Mouse (Mus musculus) layer of hippocampus, postnatal 25 days (tissue): ENCODE data around the gene Cpsf6. TPM values are rescaled to one million over a fixed set of nuclear protein-coding genes. Genes with fewer than 3 reads are reported as not detected.

Experiments used
- DNase-seq, 2 experiments: peaks; one replicate each; pipeline ENCODE4 v3.0.0; 2022; ENCODE audit warnings: mixed read lengths in 2 of 2, low spot score in 1 of 2; ENCODE audit errors: extremely low spot score in 1 of 2
- total RNA-seq, 2 experiments: library from RNA; stranded (reverse); gene quantifications; 2 replicates each; pipeline ENCODE4 v1.2.3; 2021

Gene Cpsf6
- 100 to 1,000 TPM; 103 to 115 TPM for total RNA-seq

- no peak for DNase-seq
Observed at GRCm38 (mm10) chr10:117379908-117380307, at the start of gene Cpsf6. Cpsf6 (minus strand) TSS chr10:117380015.

GRCm38 (mm10) chr10:117426615-117426969 lies 46.8 kb upstream of the Cpsf6 start:
- DNase-seq, result no peak

GRCm38 (mm10) chr10:117425907-117426614 lies 46.2 kb upstream of the Cpsf6 start:
- DNase-seq, result no peak

- DNase-seq, result no peak
Observed at GRCm38 (mm10) chr10:117425013-117425412, 45.2 kb upstream of the Cpsf6 start.

- no peak for DNase-seq
Observed at GRCm38 (mm10) chr10:117424146-117424905, 44.5 kb upstream of the Cpsf6 start.

GRCm38 (mm10) chr10:117423025-117424002 lies 43.5 kb upstream of the Cpsf6 start:
- no peak for DNase-seq

- no peak for DNase-seq
Observed at GRCm38 (mm10) chr10:117422174-117422808, 42.5 kb upstream of the Cpsf6 start.

GRCm38 (mm10) chr10:117421283-117422107 lies 41.7 kb upstream of the Cpsf6 start:
- no peak for DNase-seq

- no peak for DNase-seq
Observed at GRCm38 (mm10) chr10:117420502-117421282, 40.9 kb upstream of the Cpsf6 start.

GRCm38 (mm10) chr10:117419577-117420290 lies 39.9 kb upstream of the Cpsf6 start:
- no peak for DNase-seq

GRCm38 (mm10) chr10:117418668-117419237 lies 38.9 kb upstream of the Cpsf6 start:
- no peak for DNase-seq

- DNase-seq, result peak in 1 of 2 experiments; percentile 43
Observed at GRCm38 (mm10) chr10:117417772-117418667, 38.2 kb upstream of the Cpsf6 start.

- DNase-seq, result no peak
Observed at GRCm38 (mm10) chr10:117417470-117417767, 37.6 kb upstream of the Cpsf6 start.

GRCm38 (mm10) chr10:117416636-117417469 lies 37.0 kb upstream of the Cpsf6 start:
- no peak for DNase-seq

- no peak for DNase-seq
Observed at GRCm38 (mm10) chr10:117416095-117416494, 36.3 kb upstream of the Cpsf6 start.
